In the genomic region with DNA sequence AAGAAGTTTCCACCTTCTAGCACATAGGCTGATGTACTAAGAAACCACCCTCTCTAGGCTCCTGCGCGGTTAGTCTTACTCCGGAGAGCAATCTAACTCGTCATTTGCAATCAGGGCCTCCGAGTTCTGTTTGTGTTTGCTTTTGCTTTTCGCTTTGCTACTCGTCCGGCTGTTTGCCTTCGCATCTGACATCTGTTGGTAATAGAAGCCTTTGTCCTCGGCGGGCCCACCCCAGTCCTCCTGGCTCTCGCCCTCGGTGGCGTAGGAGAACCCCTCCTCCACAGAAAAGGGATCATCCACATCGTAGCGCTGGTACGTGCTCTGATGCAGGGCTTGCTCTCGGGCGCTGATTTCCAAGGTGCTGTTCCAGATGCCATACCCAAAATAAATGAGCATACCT, we compare ENCODE assay signal across 9 mouse cellular contexts. TPM values are rescaled to one million over a fixed set of nuclear protein-coding genes. Genes with fewer than 3 reads are reported as not detected.
DNase-seq lines count a peak whose midpoint lies in the region; ATAC-seq and TF ChIP-seq lines count a peak whose summit lies in the region.
"Had no signal": no experiment of that assay in that cellular context is flagged by ENCODE, and none has a peak within 500 bp of the region (broad histone marks: within the 10 kb centered on the region; RNA-seq: fewer than 3 reads in every experiment).

No protein-coding gene starts in this region.

- peak; percentile 38 for DNase-seq in lung, embryonic 14.5 days
- DNase-seq in lung, postnatal 36 days: no peak
- peak; percentile 23 for DNase-seq in retina, embryonic 14.5 days (ENCODE audit: low spot score)
- DNase-seq in cerebellum, postnatal 14 days: no peak

- no peaks in the 10 kb centered on the region for H3K27me3 ChIP-seq in lung, embryonic 14.5 days (ENCODE audit: insufficient read depth, low read length)
- H3K27me3 ChIP-seq in forebrain, embryonic 13.5 days: no peaks in the 10 kb centered on the region
- no peaks in the 10 kb centered on the region for H3K27me3 ChIP-seq in intestine, embryonic 16.5 days (replicated peaks; ENCODE audit: control insufficient read depth, insufficient read depth, low read length)

- H3K9ac ChIP-seq in lung, embryonic 14.5 days: peak overlapping the region; percentile 9; the same call in 1 of the 2 replicates
- H3K9ac ChIP-seq in forebrain, embryonic 13.5 days: peak overlapping the region; percentile 26; the same call in 1 of the 2 replicates
- H3K9ac ChIP-seq in intestine, embryonic 16.5 days (ENCODE audit: low read depth, low read length): 0 out of 2 replicates have a peak overlapping the region, but pooled peaks have one; percentile 15

- no peak for TF ChIP-seq CTCF in lung, embryonic 14.5 days (IDR thresholded peaks at IDR 0.05; ENCODE audit: low read depth)

- H3K9me3 ChIP-seq in lung, embryonic 14.5 days (ENCODE audit: low read depth, low read length): no peaks in the 10 kb centered on the region
- no peaks in the 10 kb centered on the region for H3K9me3 ChIP-seq in forebrain, embryonic 13.5 days (replicated peaks)
- no peaks in the 10 kb centered on the region for H3K9me3 ChIP-seq in intestine, embryonic 16.5 days (ENCODE audit: control insufficient read depth, low read length)

- H3K27ac ChIP-seq in lung, embryonic 14.5 days (ENCODE audit: low read depth): no peak overlapping the region
- no peak overlapping the region for H3K27ac ChIP-seq in forebrain, embryonic 13.5 days
- H3K27ac ChIP-seq in intestine, embryonic 16.5 days (ENCODE audit: low read length): no peak overlapping the region
- H3K27ac ChIP-seq: macrophage had no signal

- no peaks in the 10 kb centered on the region for H3K36me3 ChIP-seq in lung, embryonic 14.5 days (ENCODE audit: insufficient read depth)
- no peaks in the 10 kb centered on the region for H3K36me3 ChIP-seq in forebrain, embryonic 13.5 days (ENCODE audit: poor library complexity, severe bottlenecking)
- no peaks in the 10 kb centered on the region for H3K36me3 ChIP-seq in intestine, embryonic 16.5 days (ENCODE audit: control insufficient read depth, insufficient read depth, low read length)

- H3K4me2 ChIP-seq in lung, embryonic 14.5 days: peak overlapping the region; percentile 48
- peak overlapping the region; percentile 46 for H3K4me2 ChIP-seq in forebrain, embryonic 13.5 days
- peak overlapping the region; percentile 39 for H3K4me2 ChIP-seq in intestine, embryonic 16.5 days (ENCODE audit: low read depth, low read length)

- ATAC-seq in lung, embryonic 14.5 days (ENCODE audit: insufficient read depth): peak; percentile 66; the same call in 1 of the 2 replicates
- ATAC-seq in forebrain, embryonic 13.5 days: 0 out of 2 replicates have a peak, but pooled peaks have one; percentile 48
- ATAC-seq in intestine, embryonic 16.5 days: no peak
- no peak for ATAC-seq in CD4-positive, CD25-positive, alpha-beta regulatory T cell, adult 4 months
- no peak for ATAC-seq in activated CD4-positive, CD25-positive, alpha-beta regulatory T cell, adult 4 months

- WGBS in lung, embryonic 14.5 days: 4% methylated on average over 19 of the region's 19 CpGs
- WGBS in forebrain, embryonic 13.5 days: 11% methylated on average over 19 of the region's 19 CpGs
- WGBS in intestine, embryonic 16.5 days: 11% methylated on average over 19 of the region's 19 CpGs

- H3K4me1 ChIP-seq in lung, embryonic 14.5 days (ENCODE audit: insufficient read depth): peaks cover 8% of the 10 kb centered on the region
- peaks cover 14% of the 10 kb centered on the region for H3K4me1 ChIP-seq in forebrain, embryonic 13.5 days
- peaks cover 12% of the 10 kb centered on the region for H3K4me1 ChIP-seq in intestine, embryonic 16.5 days (ENCODE audit: control insufficient read depth, insufficient read depth, low read length)

- peak overlapping the region; percentile 10; the same call in 1 of the 2 replicates for H3K4me3 ChIP-seq in lung, embryonic 14.5 days (ENCODE audit: low read depth, low read length)
- peak overlapping the region; percentile 17; the same call in 1 of the 2 replicates for H3K4me3 ChIP-seq in forebrain, embryonic 13.5 days
- peak overlapping the region; percentile 2; the same call in 1 of the 2 replicates for H3K4me3 ChIP-seq in intestine, embryonic 16.5 days (ENCODE audit: low read length)

RNA-seq across cellular contexts. Expression of a gene that starts 59.3 kb away (rescaled TPM):
- polyA plus RNA-seq in lung, embryonic 14.5 days (2014; fragmentation: Nextera tagmentation; extraction: Ambion mirVana): 3.4 and 3.6 TPM in 2 replicates
- 26.6 and 35.9 TPM in 2 replicates for polyA plus RNA-seq in forebrain, embryonic 13.5 days (2015; fragmentation: Nextera tagmentation; extraction: Ambion mirVana)
- polyA plus RNA-seq in intestine, embryonic 16.5 days (2015; fragmentation: Nextera tagmentation; extraction: Ambion mirVana): 4.4 and 5.2 TPM in 2 replicates
- not detected for polyA plus RNA-seq in CD4-positive, CD25-positive, alpha-beta regulatory T cell, adult 4 months (2017; shearing (Covaris generic))
- polyA plus RNA-seq in activated CD4-positive, CD25-positive, alpha-beta regulatory T cell, adult 4 months (2017; shearing (Covaris generic)): not detected
- polyA plus RNA-seq: macrophage had no signal

Comparison
In these comparisons a context has a peak if more than half of its experiments do, and no peak if none do; other contexts are left out.
1. DNase-seq: peak in lung, embryonic 14.5 days (single experiment) and retina, embryonic 14.5 days (single experiment); none in lung, postnatal 36 days (single experiment) and cerebellum, postnatal 14 days (0 of 2).
2. ATAC-seq: peak in lung, embryonic 14.5 days (single experiment) and forebrain, embryonic 13.5 days (single experiment); none in intestine, embryonic 16.5 days (single experiment), CD4-positive, CD25-positive, alpha-beta regulatory T cell, adult 4 months (single experiment) and activated CD4-positive, CD25-positive, alpha-beta regulatory T cell, adult 4 months (single experiment).
3. Peak in every context shown above with its lines, with median percentiles within 50 percentile points of each other: H3K4me2 ChIP-seq, H3K4me3 ChIP-seq and H3K9ac ChIP-seq.